Mouse (Mus musculus) embryo, embryonic 10.5 days (tissue): ENCODE data around the gene Phka1.

Experiments used
- DNase-seq: peaks from one replicate; pipeline ENCODE4 v3.0.0-alpha.2; 2015; ENCODE audit warnings: low spot score

The Phka1 gene

GRCm38 (mm10) chrX:102475555-102475954 lies 168.5 kb downstream of the Phka1 start:
- DNase-seq, result no peak
